Mouse (Mus musculus) thymus, adult 18-20 months (tissue): Measurements from ENCODE around the gene Ctdsp2.

Experiments used
- DNase-seq, 2 experiments: peaks; one replicate each; pipeline ENCODE4 v3.0.0; 2022; ENCODE audit warnings: mixed read lengths in 2 of 2

The Ctdsp2 gene

GRCm38 (mm10) chr10:126991676-126992075, 13.2 kb downstream of the Ctdsp2 start:
- no peak for DNase-seq

- no peak for DNase-seq
Observed at GRCm38 (mm10) chr10:126993621-126994020, 15.1 kb downstream of the Ctdsp2 start.

GRCm38 (mm10) chr10:126997340-126998113, 19.0 kb downstream of the Ctdsp2 start:
- no peak for DNase-seq

GRCm38 (mm10) chr10:127000529-127000928, 22.0 kb downstream of the Ctdsp2 start, which contains the start of gene Avil:
Gene Avil, plus strand, starts transcription at chr10:127000709.
- no peak for DNase-seq

GRCm38 (mm10) chr10:127001297-127001696, 22.8 kb downstream of the Ctdsp2 start:
- DNase-seq: no peak

GRCm38 (mm10) chr10:127002056-127002455, 23.5 kb downstream of the Ctdsp2 start:
- DNase-seq: no peak

- DNase-seq: no peak
Observed at GRCm38 (mm10) chr10:127002765-127003164, 24.2 kb downstream of the Ctdsp2 start.

- no peak for DNase-seq
Observed at GRCm38 (mm10) chr10:127003334-127003733, 24.8 kb downstream of the Ctdsp2 start.

GRCm38 (mm10) chr10:127003806-127004205, 25.3 kb downstream of the Ctdsp2 start:
- DNase-seq: no peak

- DNase-seq: no peak
Observed at GRCm38 (mm10) chr10:127016488-127016887, 38.0 kb downstream of the Ctdsp2 start.

GRCm38 (mm10) chr10:127017071-127017470, 38.6 kb downstream of the Ctdsp2 start:
- DNase-seq: no peak

GRCm38 (mm10) chr10:127018422-127018821, 39.9 kb downstream of the Ctdsp2 start:
- DNase-seq: no peak

- peak; percentile 79 to 82 for DNase-seq
Observed at GRCm38 (mm10) chr10:127030336-127031296, 52.1 kb downstream of the Ctdsp2 start, which contains the start of gene Tsfm. Gene Tsfm, minus strand, starts transcription at chr10:127030840.

- DNase-seq: no peak
Observed at GRCm38 (mm10) chr10:127033301-127033741, 54.8 kb downstream of the Ctdsp2 start.

- no peak for DNase-seq
Observed at GRCm38 (mm10) chr10:127036273-127036672, 57.8 kb downstream of the Ctdsp2 start.

- DNase-seq: no peak
Observed at GRCm38 (mm10) chr10:127037641-127038040, 59.1 kb downstream of the Ctdsp2 start.

GRCm38 (mm10) chr10:127040569-127041214, 62.2 kb downstream of the Ctdsp2 start:
- no peak for DNase-seq

GRCm38 (mm10) chr10:127041274-127041766, 62.8 kb downstream of the Ctdsp2 start, which contains the start of the genes Mettl1 and Eef1akmt3:
Gene Mettl1, plus strand, starts transcription at chr10:127041414.
Gene Eef1akmt3, minus strand, starts transcription at chr10:127041513.
- no peak for DNase-seq

GRCm38 (mm10) chr10:127041774-127042338, 63.3 kb downstream of the Ctdsp2 start:
- DNase-seq: peak; percentile 40 to 55

- DNase-seq: no peak
Observed at GRCm38 (mm10) chr10:127042468-127043115, 64.1 kb downstream of the Ctdsp2 start.

- no peak for DNase-seq
Observed at GRCm38 (mm10) chr10:127043187-127043586, 64.7 kb downstream of the Ctdsp2 start.

- DNase-seq: no peak
Observed at GRCm38 (mm10) chr10:127047954-127048353, 69.4 kb downstream of the Ctdsp2 start, which contains the start of gene Cyp27b1. Gene Cyp27b1, plus strand, starts transcription at chr10:127048250.
